Mouse (Mus musculus) hindbrain, postnatal 0 days (tissue): Measurements from ENCODE around the gene Mmp19. TPM values are rescaled to one million over a fixed set of nuclear protein-coding genes. Genes with fewer than 3 reads are reported as not detected.
A peak's percentile ranks its signal among the peaks of the same experiment; 100 is the strongest.

ENCODE experiments used
- ATAC-seq: fragments of 200-750 bp; cut with Nextera tagmentation; 2 replicates; pipeline ENCODE4 v1.8.0; 2017; ENCODE audit warnings: mild to moderate bottlenecking, moderate TSS enrichment, moderate library complexity
- DNase-seq: peaks from one replicate; pipeline ENCODE4 v3.0.0-alpha.2; 2015; ENCODE audit warnings: low spot score
- H3K27ac ChIP-seq: fragments of 300-500 bp; sonication (generic); 2 replicates; pipeline ENCODE4 v1.5.1; 2014; ENCODE audit warnings: mild to moderate bottlenecking
- H3K27me3 ChIP-seq: fragments of 300-500 bp; sonication (generic); 2 replicates; pipeline ENCODE4 v1.6.1; 2014; ENCODE audit warnings: low read length, mixed read lengths; ENCODE audit not compliant: insufficient read depth
- H3K36me3 ChIP-seq: fragments of 300-500 bp; sonication (generic); 2 replicates; pipeline ENCODE4 v1.6.1; 2014; ENCODE audit warnings: low read length, mixed read lengths; ENCODE audit not compliant: insufficient read depth
- H3K4me1 ChIP-seq: fragments of 300-500 bp; sonication (generic); 2 replicates; pipeline ENCODE4 v1.6.1; 2014; ENCODE audit warnings: antibody characterized with exemption, low read length, mixed read lengths; ENCODE audit not compliant: insufficient read depth
- H3K4me2 ChIP-seq: fragments of 300-500 bp; sonication (generic); 2 replicates; pipeline ENCODE4 v1.6.1; 2014; ENCODE audit warnings: low read depth, mild to moderate bottlenecking, low read length, moderate library complexity, mixed read lengths
- H3K4me3 ChIP-seq: fragments of 300-500 bp; sonication (generic); 2 replicates; pipeline ENCODE4 v1.5.1; 2014; ENCODE audit warnings: low read length
- H3K9ac ChIP-seq: fragments of 300-500 bp; sonication (generic); replicated peaks from 2 replicates; pipeline ENCODE4 v1.6.1; 2014; ENCODE audit warnings: mild to moderate bottlenecking, low read length, moderate library complexity, mixed read lengths
- H3K9me3 ChIP-seq: fragments of 300-500 bp; sonication (generic); 2 replicates; pipeline ENCODE4 v1.6.1; 2016; ENCODE audit warnings: low read length, mixed read lengths
- CTCF ChIP-seq: IDR thresholded peaks from 2 replicates; pipeline ENCODE4 v1.5.1; 2016; ENCODE audit warnings: antibody characterized with exemption, control low read depth, low read depth
- WGBS: fragments of 180-500 bp; shearing (Covaris S2); extraction: QIAGEN DNeasy Blood & Tissue Kit; methylation state at CpG from one replicate; pipeline ENCODE4 v1.1.7; 2014; 5-methylcytosine and 5-hydroxymethylcytosine counted together
- polyA plus RNA-seq: library from polyadenylated mRNA; unstranded; fragments of >200 nt; fragmentation: Nextera tagmentation; extraction: Ambion mirVana; gene quantifications from 2 replicates; pipeline ENCODE4 v1.2.1, GENCODE M21; 2015
- total RNA-seq: library from RNA; depleted of rRNA; stranded (reverse); fragments of >200 nt; gene quantifications from 2 replicates; pipeline ENCODE4 v1.2.3, GENCODE M21; 2014

Mmp19 gene
- total and polyA plus RNA-seq, 2 experiments from 2014 or later: 0.52 to 0.61 TPM

DNA sequence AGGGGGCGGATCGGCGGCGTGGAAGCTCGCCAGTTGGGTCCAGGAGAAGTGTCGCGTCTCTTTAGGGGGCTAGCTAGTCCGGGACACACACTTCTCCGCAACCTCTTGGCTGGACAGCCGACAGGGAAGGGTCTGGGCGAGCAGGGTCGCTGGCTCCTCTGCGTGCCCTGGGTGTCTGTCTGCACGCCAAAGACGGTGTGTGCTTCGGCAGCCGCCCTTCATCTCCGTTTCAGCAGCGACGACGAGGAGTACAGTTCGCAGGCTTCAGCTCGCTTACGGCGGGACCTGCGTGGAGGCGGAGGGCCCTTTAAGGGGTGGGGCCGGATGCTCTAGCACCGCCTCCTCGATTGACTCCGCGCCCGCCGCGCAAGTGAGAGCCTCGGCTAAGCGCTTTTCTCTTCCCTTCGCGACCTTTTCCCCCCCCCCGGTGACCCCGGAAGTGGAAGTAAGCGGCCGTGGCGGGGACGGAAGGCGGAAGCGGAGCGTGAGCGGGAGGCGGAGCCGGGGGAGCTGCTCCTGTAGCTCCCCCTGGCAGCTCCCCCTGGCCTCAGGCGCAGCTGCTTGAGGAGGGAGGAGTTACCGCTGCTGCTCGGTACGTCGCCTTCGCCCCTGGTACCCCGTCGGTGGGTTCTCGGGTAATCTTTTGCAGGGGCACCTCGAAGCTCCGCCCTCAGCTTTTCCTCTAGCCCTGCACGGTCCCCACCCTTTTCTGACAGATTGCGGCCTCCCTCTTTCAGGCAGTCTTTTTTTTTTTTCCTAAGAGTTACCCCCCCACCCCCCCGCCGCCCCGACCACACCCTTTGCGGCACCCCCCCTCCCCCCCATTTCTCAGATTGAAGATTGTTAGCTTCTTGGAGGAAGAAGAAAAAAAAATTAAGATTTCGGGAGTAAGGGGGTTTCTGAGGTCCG, 14.6 kb downstream of the Mmp19 start:
- DNase-seq (peak; percentile 99), ATAC-seq (peak; percentile 94)
- H3K36me3 ChIP-seq: peaks cover 2% of the 10 kb centered on the region; the same call in 1 of the 2 replicates
- H3K27ac ChIP-seq: peak overlapping the region; percentile 98
- peak overlapping the region; percentile 86 for H3K9ac ChIP-seq
- peak; percentile 46 for TF ChIP-seq CTCF
- peaks cover 41% of the 10 kb centered on the region for H3K4me1 ChIP-seq
- peak overlapping the region; percentile 92 for H3K4me2 ChIP-seq
- WGBS: under 1% methylated on average over 63 of the region's 70 CpGs
- no peaks in the 10 kb centered on the region for H3K27me3 ChIP-seq
- H3K4me3 ChIP-seq: peak overlapping the region; percentile 84
- H3K9me3 ChIP-seq: no peaks in the 10 kb centered on the region

DNA sequence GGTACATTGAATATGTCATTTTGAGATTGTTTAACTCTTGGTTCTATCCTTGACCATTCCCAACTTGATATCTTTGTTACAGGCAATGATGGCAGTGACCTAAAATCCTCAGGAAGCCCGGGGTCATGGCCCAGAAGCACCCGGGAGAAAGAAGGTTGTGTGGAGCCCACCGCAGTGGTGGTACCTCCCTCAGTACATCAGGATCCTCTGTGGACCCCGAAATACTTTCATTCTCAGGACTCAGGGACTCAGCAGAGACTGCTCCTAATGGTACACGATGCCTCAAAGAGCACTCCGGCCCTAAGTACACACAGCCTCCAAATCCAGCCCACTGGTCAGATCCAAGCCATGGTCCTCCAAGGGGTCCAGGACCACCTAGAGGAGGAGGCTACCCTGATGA, 15.4 kb downstream of the Mmp19 start:
- peak overlapping the region; percentile 92 for H3K4me2 ChIP-seq
- DNase-seq: no peak
- no peak for TF ChIP-seq CTCF
- WGBS: 57% methylated on average over 6 of the region's 6 CpGs
- H3K36me3 ChIP-seq: no peaks in the 10 kb centered on the region
- H3K9ac ChIP-seq: peak overlapping the region; percentile 86
- no peak for ATAC-seq
- no peaks in the 10 kb centered on the region for H3K9me3 ChIP-seq
- peak overlapping the region; percentile 84 for H3K4me3 ChIP-seq
- peak overlapping the region; percentile 98; the same call in 1 of the 2 replicates for H3K27ac ChIP-seq
- H3K27me3 ChIP-seq: no peaks in the 10 kb centered on the region
- peaks cover 41% of the 10 kb centered on the region for H3K4me1 ChIP-seq

DNA sequence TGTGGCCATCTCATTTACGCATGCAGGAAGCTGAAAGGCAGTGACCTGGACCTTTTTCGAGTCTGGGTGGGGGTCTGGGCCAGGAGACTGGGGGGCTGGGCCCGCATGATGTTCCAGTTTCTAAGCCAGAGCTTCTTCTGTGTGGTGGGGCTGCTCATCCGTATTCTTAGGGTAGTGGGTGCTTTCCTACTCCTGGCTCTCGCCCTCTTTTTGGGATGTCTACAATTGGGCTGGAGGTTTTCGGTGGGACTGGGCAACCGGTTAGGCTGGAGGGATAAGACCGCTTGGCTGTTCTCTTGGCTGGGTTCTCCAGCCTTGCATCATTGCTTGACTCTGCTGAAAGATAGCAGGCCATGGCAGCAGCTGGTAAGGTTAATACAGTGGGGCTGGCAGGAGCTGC, 16.3 kb downstream of the Mmp19 start:
- Histone ChIP-seq H3K4me2 (peak overlapping the region; percentile 92), H3K36me3 (no peaks in the 10 kb centered on the region), H3K4me3 (peak overlapping the region; percentile 84; the same call in 1 of the 2 replicates), H3K27ac (no peak overlapping the region), H3K9ac (peak overlapping the region; percentile 1; the same call in 1 of the 2 replicates), H3K9me3 (no peaks in the 10 kb centered on the region), H3K27me3 (no peaks in the 10 kb centered on the region), H3K4me1 (peaks cover 41% of the 10 kb centered on the region)
- no peak for DNase-seq
- TF ChIP-seq CTCF: no peak
- no peak for ATAC-seq
- 88% methylated on average over 8 of the region's 8 CpGs for WGBS

DNA sequence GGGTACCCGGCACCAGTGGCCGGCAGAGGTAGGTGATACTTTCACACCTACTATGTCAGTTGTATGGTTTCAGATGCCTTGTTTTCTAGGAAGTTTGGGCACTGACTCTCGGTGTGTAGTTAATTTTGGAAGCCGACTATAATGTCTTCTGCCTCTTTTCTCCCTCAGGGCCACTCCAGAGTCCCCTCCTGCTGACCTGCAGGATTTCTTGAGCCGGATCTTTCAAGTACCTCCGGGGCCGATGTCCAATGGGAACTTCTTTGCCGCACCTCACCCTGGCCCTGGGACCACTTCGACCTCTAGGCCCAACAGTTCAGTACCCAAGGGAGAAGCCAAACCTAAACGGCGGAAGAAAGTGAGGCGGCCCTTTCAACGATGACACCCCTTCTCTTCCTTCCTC, 26.3 kb downstream of the Mmp19 start, which contains the start of gene Sarnp:
TSS of gene Sarnp (plus strand) at position 301 of the 400 bp plus-strand sequence.
- WGBS: 89% methylated on average over 13 of the region's 13 CpGs
- no peaks in the 10 kb centered on the region for H3K9me3 ChIP-seq
- H3K27me3 ChIP-seq: no peaks in the 10 kb centered on the region
- H3K4me3 ChIP-seq: no peak within 1 kb of the TSS
- ATAC-seq (no peak), DNase-seq (no peak)
- H3K36me3 ChIP-seq: peaks cover 51% of the 10 kb centered on the region
- no peak for TF ChIP-seq CTCF
- H3K27ac ChIP-seq: no peak within 1 kb of the TSS
- no peak within 1 kb of the TSS for H3K9ac ChIP-seq
- H3K4me2 ChIP-seq: no peak within 1 kb of the TSS
- H3K4me1 ChIP-seq: no peaks in the 10 kb centered on the region

DNA sequence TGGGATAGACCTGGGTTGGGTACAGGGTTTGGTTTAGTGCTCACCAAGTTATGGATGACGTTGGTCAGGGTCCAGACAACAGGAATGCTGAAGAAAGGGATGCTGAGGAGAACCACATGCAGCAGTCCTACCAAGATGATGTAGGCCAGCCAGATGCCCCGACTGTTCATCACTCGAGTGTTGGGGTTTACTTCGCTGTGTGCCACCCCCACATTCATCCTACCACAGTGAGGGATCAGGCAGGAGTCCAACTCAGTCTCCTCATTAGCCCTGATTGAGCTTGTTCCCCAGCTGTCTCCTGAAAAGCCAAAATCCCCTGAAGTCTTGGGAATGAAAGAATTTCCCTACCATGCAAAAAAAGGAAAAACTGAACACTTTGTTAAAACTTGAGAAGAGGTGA, 29.5 kb downstream of the Mmp19 start:
- WGBS: 79% methylated on average over 4 of the region's 4 CpGs
- Histone ChIP-seq H3K27ac (no peak overlapping the region), H3K4me2 (no peak overlapping the region), H3K4me1 (peaks cover 8% of the 10 kb centered on the region), H3K36me3 (peaks cover 41% of the 10 kb centered on the region), H3K9ac (no peak overlapping the region), H3K4me3 (no peak overlapping the region), H3K27me3 (no peaks in the 10 kb centered on the region), H3K9me3 (no peaks in the 10 kb centered on the region)
- DNase-seq: no peak
- ATAC-seq: no peak
- no peak for TF ChIP-seq CTCF

DNA sequence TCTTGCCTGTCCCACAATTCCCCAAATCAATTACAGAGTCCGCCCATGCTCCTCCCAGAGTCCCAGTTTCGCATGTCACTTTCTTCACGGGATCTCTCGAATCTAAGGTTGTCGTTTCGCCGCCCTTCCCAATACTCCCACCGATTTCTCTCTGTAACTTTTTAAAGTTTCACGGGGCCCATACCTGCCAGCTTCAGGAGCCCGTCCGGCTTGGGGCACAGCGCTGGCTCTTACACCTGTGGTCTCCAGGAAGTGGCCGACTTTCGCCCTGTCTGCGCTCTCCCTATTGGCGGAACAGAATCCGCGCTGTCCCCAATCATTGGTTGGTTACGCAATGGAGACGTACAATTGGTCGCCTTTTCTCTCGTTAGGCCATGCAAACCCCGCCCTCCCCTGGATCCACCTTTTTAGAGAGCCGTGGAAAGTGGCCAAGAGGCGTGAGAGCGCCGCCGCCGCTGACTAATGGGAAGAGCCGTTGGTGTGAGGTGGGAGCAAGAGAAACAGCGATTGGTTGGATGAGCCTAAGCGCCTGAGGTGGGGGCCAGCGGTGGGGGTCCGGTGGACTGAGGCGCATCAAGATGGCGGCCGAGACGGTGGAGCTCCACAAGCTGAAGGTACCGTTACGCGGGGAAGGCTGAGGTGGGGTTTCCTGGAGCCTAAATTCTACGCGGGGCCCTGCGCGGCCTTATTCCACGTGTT, 30.8 kb downstream of the Mmp19 start, which contains the start of gene Ormdl2:
TSS of gene Ormdl2 (minus strand) at position 288 of the 699 bp plus-strand sequence.
- ATAC-seq: peak; percentile 100
- no peaks in the 10 kb centered on the region for H3K9me3 ChIP-seq
- WGBS: under 1% methylated on average over 46 of the region's 46 CpGs

More for the DNA sequence above, 30.8 kb downstream of the Mmp19 start, which contains the start of gene Ormdl2:
- peaks cover 31% of the 10 kb centered on the region for H3K36me3 ChIP-seq
- H3K4me3 ChIP-seq: peak within 1 kb of the TSS; percentile 76
- peak within 1 kb of the TSS; percentile 71 for H3K4me2 ChIP-seq
- no peaks in the 10 kb centered on the region for H3K27me3 ChIP-seq
- H3K27ac ChIP-seq: peak within 1 kb of the TSS; percentile 65; the same call in 1 of the 2 replicates
- DNase-seq: peak; percentile 100
- H3K4me1 ChIP-seq: peaks cover 8% of the 10 kb centered on the region
- H3K9ac ChIP-seq: peak within 1 kb of the TSS; percentile 69
- TF ChIP-seq CTCF: no peak; the same call in 1 of the 2 replicates
